Mouse (Mus musculus) MEL (cell line): ENCODE results near the gene Src. TPM values are rescaled to one million over a fixed set of nuclear protein-coding genes. Genes with fewer than 3 reads are reported as not detected.

ENCODE experiments used
- DNase-seq: peaks from one replicate; pipeline ENCODE4 v3.0.0; 2011; ENCODE audit warnings: low read depth, low spot score
- H3K27ac ChIP-seq: 2 replicates; pipeline ENCODE4 v1.5.1; 2012; ENCODE audit warnings: low read depth, mild to moderate bottlenecking, control low read depth, low read length, moderate library complexity; ENCODE audit not compliant: control insufficient read depth
- H3K27me3 ChIP-seq, 2 experiments: fragments of 150-350 bp in 1 of 2; sonication (generic) in 1 of 2; 2 replicates each; pipeline ENCODE4 v1.6.1; 2012; ENCODE audit warnings: low read length in 2 of 2, mild to moderate bottlenecking in 2 of 2, improper control_type of control experiment in 1 of 2, moderate library complexity in 1 of 2; ENCODE audit not compliant: insufficient read depth in 2 of 2, control insufficient read depth in 1 of 2
- H3K36me3 ChIP-seq, 2 experiments: 2 replicates each; pipeline ENCODE4 v1.6.1; 2012 to 2014; ENCODE audit warnings: low read length in 2 of 2, improper control_type of control experiment in 1 of 2, inconsistent platforms in 1 of 2, mild to moderate bottlenecking in 1 of 2; ENCODE audit not compliant: insufficient read depth in 2 of 2, control insufficient read depth in 1 of 2
- H3K4me1 ChIP-seq, 2 experiments: fragments of 150-350 bp in 1 of 2; sonication (generic) in 1 of 2; 2 replicates each; pipeline ENCODE4 v1.6.1; 2012; ENCODE audit warnings: low read length in 2 of 2, improper control_type of control experiment in 1 of 2, mild to moderate bottlenecking in 1 of 2; ENCODE audit not compliant: insufficient read depth in 2 of 2, control insufficient read depth in 1 of 2
- H3K4me3 ChIP-seq, 2 experiments: fragments of 150-350 bp in 1 of 2; sonication (generic) in 1 of 2; 2 replicates each; pipeline ENCODE4 v1.5.1; 2012; ENCODE audit warnings: low read depth in 2 of 2, low read length in 2 of 2, mild to moderate bottlenecking in 2 of 2, moderate library complexity in 2 of 2, control low read depth in 1 of 2, improper control_type of control experiment in 1 of 2; ENCODE audit not compliant: control insufficient read depth in 1 of 2, insufficient read depth in 1 of 2
- H3K79me2 ChIP-seq: 2 replicates; pipeline ENCODE4 v1.6.1; 2012; ENCODE audit warnings: mild to moderate bottlenecking, low read length, moderate library complexity; ENCODE audit not compliant: control insufficient read depth, poor library complexity, insufficient read depth
- H3K9ac ChIP-seq: 2 replicates; pipeline ENCODE4 v1.6.1; 2012; ENCODE audit warnings: low read depth, mild to moderate bottlenecking, control low read depth, low read length, moderate library complexity; ENCODE audit not compliant: control insufficient read depth, poor library complexity, severe bottlenecking
- H3K9me3 ChIP-seq: fragments of 150-350 bp; sonication (generic); replicated peaks from 2 replicates; pipeline ENCODE4 v1.6.1; 2012; ENCODE audit warnings: mild to moderate bottlenecking, low read length, improper control_type of control experiment, moderate library complexity; ENCODE audit not compliant: insufficient read depth
- BHLHE40 ChIP-seq: IDR thresholded peaks from 2 replicates; pipeline ENCODE4 v1.6.1; 2012; ENCODE audit warnings: low read depth, mild to moderate bottlenecking, inconsistent platforms, low read length, improper control_type of control experiment, borderline replicate concordance
- CTCF ChIP-seq, 3 experiments: IDR thresholded peaks in 2 of 3; conservative IDR thresholded peaks in 1 of 3; 2 replicates each; pipeline ENCODE4 v1.5.1; 2011 to 2012; ENCODE audit warnings: low read length in 3 of 3, low read depth in 2 of 3, mild to moderate bottlenecking in 2 of 3, improper control_type of control experiment in 1 of 3, inconsistent platforms in 1 of 3, mixed read lengths in 1 of 3, moderate library complexity in 1 of 3; ENCODE audit not compliant: control insufficient read depth in 1 of 3, insufficient read depth in 1 of 3, poor library complexity in 1 of 3, severe bottlenecking in 1 of 3
- E2F4 ChIP-seq: IDR thresholded peaks from 2 replicates; pipeline ENCODE4 v1.6.1; 2011; ENCODE audit warnings: low read depth, low read length, improper control_type of control experiment, borderline replicate concordance
- ETS1 ChIP-seq: IDR thresholded peaks from 2 replicates; pipeline ENCODE4 v1.6.1; 2012; ENCODE audit warnings: low read depth, mild to moderate bottlenecking, inconsistent platforms, low read length, improper control_type of control experiment, moderate library complexity
- GABPA ChIP-seq: IDR thresholded peaks from 2 replicates; pipeline ENCODE4 v1.6.1; 2012; ENCODE audit warnings: low read depth, mild to moderate bottlenecking, inconsistent platforms, low read length, improper control_type of control experiment, moderate library complexity
- HCFC1 ChIP-seq: IDR thresholded peaks from 2 replicates; pipeline ENCODE4 v1.6.1; 2012; ENCODE audit warnings: low read depth, mild to moderate bottlenecking, inconsistent platforms, low read length, improper control_type of control experiment, moderate library complexity
- KAT2A ChIP-seq: conservative IDR thresholded peaks from 2 replicates; pipeline ENCODE4 v1.6.1; 2012; ENCODE audit warnings: low read depth, low read length, improper control_type of control experiment, inconsistent platforms
- MAX ChIP-seq: IDR thresholded peaks from 2 replicates; pipeline ENCODE4 v1.6.1; 2011; ENCODE audit warnings: low read length, improper control_type of control experiment
- MEF2A ChIP-seq: IDR thresholded peaks from 2 replicates; pipeline ENCODE4 v1.6.1; 2014; ENCODE audit warnings: low read depth, mild to moderate bottlenecking, inconsistent platforms, low read length, improper control_type of control experiment; ENCODE audit not compliant: poor library complexity, insufficient replicate concordance, severe bottlenecking; ENCODE audit errors: extremely low read depth
- MXI1 ChIP-seq: IDR thresholded peaks from 2 replicates; pipeline ENCODE4 v1.6.1; 2011; ENCODE audit warnings: mild to moderate bottlenecking, low read depth, low read length, improper control_type of control experiment
- NRF1 ChIP-seq: IDR thresholded peaks from 2 replicates; pipeline ENCODE4 v1.6.1; 2014; ENCODE audit warnings: low read depth, mild to moderate bottlenecking, inconsistent platforms, low read length, improper control_type of control experiment, moderate library complexity; ENCODE audit not compliant: poor library complexity, insufficient read depth, severe bottlenecking
- POLR2A ChIP-seq, 2 experiments: IDR thresholded peaks; 2 replicates each; pipeline ENCODE4 v1.6.1; 2011 to 2012; ENCODE audit warnings: low read length in 2 of 2, mild to moderate bottlenecking in 2 of 2, control low read depth in 1 of 2, improper control_type of control experiment in 1 of 2, low read depth in 1 of 2, moderate library complexity in 1 of 2; ENCODE audit not compliant: control insufficient read depth in 1 of 2, insufficient read depth in 1 of 2, poor library complexity in 1 of 2
- POLR2AphosphoS5 ChIP-seq: IDR thresholded peaks from 2 replicates; pipeline ENCODE4 v1.6.1; 2012; ENCODE audit warnings: low read depth, borderline replicate concordance, mild to moderate bottlenecking, inconsistent platforms, low read length, moderate library complexity, mixed read lengths
- SMC3 ChIP-seq: IDR thresholded peaks from 2 replicates; pipeline ENCODE4 v1.6.1; 2011; ENCODE audit warnings: low read depth, low read length, improper control_type of control experiment
- TCF12 ChIP-seq: IDR thresholded peaks from 2 replicates; pipeline ENCODE4 v1.6.1; 2014; ENCODE audit warnings: low read depth, mild to moderate bottlenecking, inconsistent platforms, low read length, improper control_type of control experiment, moderate library complexity
- UBTF ChIP-seq: IDR thresholded peaks from 2 replicates; pipeline ENCODE4 v1.6.1; 2012; ENCODE audit warnings: low read depth, mild to moderate bottlenecking, inconsistent platforms, low read length, improper control_type of control experiment, moderate library complexity, borderline replicate concordance; ENCODE audit not compliant: insufficient read depth
- USF1 ChIP-seq: IDR thresholded peaks from 2 replicates; pipeline ENCODE4 v1.6.1; 2014; ENCODE audit warnings: low read depth, mild to moderate bottlenecking, inconsistent platforms, low read length, improper control_type of control experiment, moderate library complexity
- USF2 ChIP-seq, 2 experiments: IDR thresholded peaks; 2 replicates each; pipeline ENCODE4 v1.6.1; 2011 to 2012; ENCODE audit warnings: improper control_type of control experiment in 2 of 2, low read length in 2 of 2, borderline replicate concordance in 1 of 2, inconsistent platforms in 1 of 2, low read depth in 1 of 2, mild to moderate bottlenecking in 1 of 2; ENCODE audit not compliant: insufficient read depth in 1 of 2
- ZMIZ1 ChIP-seq: IDR thresholded peaks from 2 replicates; pipeline ENCODE4 v1.6.1; 2012; ENCODE audit warnings: low read depth, mild to moderate bottlenecking, inconsistent platforms, low read length, improper control_type of control experiment, moderate library complexity
- polyA plus RNA-seq, 2 experiments: library from polyadenylated mRNA; stranded (reverse) in 1 of 2; unstranded in 1 of 2; fragments of >175 nt in 1 of 2; fragments of >200 nt in 1 of 2; gene quantifications; 2 replicates each; pipeline versions ENCODE4 v1.2.1 to v1.2.4; 2012; ENCODE audit warnings: low replicate concordance in 2 of 2, low read depth in 1 of 2; ENCODE audit not compliant: insufficient read length in 2 of 2, insufficient read depth in 1 of 2, missing spikeins in 1 of 2
- total RNA-seq: library from RNA; depleted of rRNA; stranded (reverse); fragments of 300-350 nt; gene quantifications from 2 replicates; pipeline ENCODE4 v1.2.3, GENCODE M21; 2012

The Src gene
- total and polyA plus RNA-seq, 3 experiments: 0.23 to 4.2 TPM; not detected in 1

DNA sequence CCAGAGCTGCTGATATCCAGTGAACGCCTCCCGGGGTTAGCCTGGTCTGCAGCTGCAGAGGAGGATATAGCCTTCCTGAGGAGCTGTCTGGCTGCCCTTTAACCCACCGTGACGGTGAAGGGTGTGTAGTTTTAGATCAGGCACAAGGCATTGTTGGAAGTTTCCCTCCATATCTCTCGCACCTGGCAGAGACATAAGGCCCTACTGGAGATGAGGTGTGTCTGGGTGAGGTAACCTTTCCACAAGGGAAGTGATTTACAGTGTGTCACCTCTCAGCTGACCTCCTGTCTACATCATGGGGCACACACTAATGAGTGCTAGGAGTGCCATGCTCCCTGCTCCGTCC, 7.4 kb downstream of the Src start:
- H3K27ac ChIP-seq: no peak overlapping the region
- no peak overlapping the region for H3K9ac ChIP-seq
- H3K4me3 ChIP-seq: no peak overlapping the region
- TF ChIP-seq GABPA (no peak), MXI1 (no peak), POLR2A (IDR thresholded peaks at IDR 0.05; ENCODE audit: control insufficient read depth in 1 of 2, insufficient read depth in 1 of 2, low read depth in 1 of 2, low read length in 2 of 2, poor library complexity in 1 of 2) (no peak), USF1 (no peak), POLR2AphosphoS5 (no peak), KAT2A (no peak)
- TF ChIP-seq, all 39 proteins: peak for 0
- H3K27me3 ChIP-seq: peaks cover 1 to 3% of the 10 kb centered on the region in 2 experiments; a peak in 3 of 4 replicates
- no peak for DNase-seq
- H3K9me3 ChIP-seq: no peaks in the 10 kb centered on the region
- no peaks in the 10 kb centered on the region for H3K36me3 ChIP-seq
- no peaks in the 10 kb centered on the region for H3K4me1 ChIP-seq
- no peaks in the 10 kb centered on the region for H3K79me2 ChIP-seq

DNA sequence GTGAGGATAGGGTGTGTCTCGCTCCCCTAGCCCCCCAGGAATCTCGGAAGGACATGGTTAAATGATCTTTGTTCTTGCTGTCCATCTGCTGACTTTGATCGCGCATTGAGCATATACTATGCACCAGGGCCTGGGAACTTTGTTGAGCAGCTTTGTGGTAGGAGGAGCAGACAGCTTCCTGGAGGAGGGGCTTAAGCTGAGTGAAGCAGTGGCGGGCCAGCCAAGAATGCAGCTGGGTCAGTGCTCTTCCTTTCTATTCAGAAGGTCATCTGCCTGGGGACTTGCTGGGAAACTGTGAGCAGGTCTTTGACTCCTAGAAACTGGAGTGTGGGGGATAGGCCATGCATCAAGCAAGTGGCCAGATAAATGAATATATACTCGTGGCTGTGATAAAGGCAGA, 7.9 kb downstream of the Src start:
- H3K9ac ChIP-seq: no peak overlapping the region
- no peak overlapping the region for H3K4me3 ChIP-seq
- H3K79me2 ChIP-seq: no peaks in the 10 kb centered on the region
- peaks cover 1 to 3% of the 10 kb centered on the region in 2 experiments; a peak in 3 of 4 replicates for H3K27me3 ChIP-seq
- H3K4me1 ChIP-seq: no peaks in the 10 kb centered on the region
- H3K27ac ChIP-seq: no peak overlapping the region
- no peak for DNase-seq
- no peaks in the 10 kb centered on the region for H3K36me3 ChIP-seq
- no peaks in the 10 kb centered on the region for H3K9me3 ChIP-seq
- TF ChIP-seq HCFC1: no peak
- no peak for TF ChIP-seq ETS1
- no peak for TF ChIP-seq CTCF (IDR thresholded peaks at IDR 0.05 in 2 of 3, conservative IDR thresholded peaks at IDR 0.05 in 1 of 3; ENCODE audit: control insufficient read depth in 1 of 3, insufficient read depth in 1 of 3, low read depth in 2 of 3, low read length in 3 of 3, poor library complexity in 1 of 3, severe bottlenecking in 1 of 3)
- no peak for TF ChIP-seq NRF1
- no peak for TF ChIP-seq USF2 (IDR thresholded peaks at IDR 0.05; ENCODE audit: borderline replicate concordance in 1 of 2, insufficient read depth in 1 of 2, low read depth in 1 of 2, low read length in 2 of 2)
- no peak for TF ChIP-seq ZMIZ1
- TF ChIP-seq MAX: no peak
- TF ChIP-seq MEF2A: no peak
- TF ChIP-seq SMC3: no peak
- no peak for TF ChIP-seq TCF12
- no peak for TF ChIP-seq GABPA
- TF ChIP-seq E2F4: no peak
- TF ChIP-seq MXI1: no peak
- no peak for TF ChIP-seq UBTF
- no peak for TF ChIP-seq BHLHE40
